Mouse (Mus musculus): ENCODE data around the gene Arl5b.

GRCm38 (mm10) chr2:15111808-15112440, 62.7 kb downstream of the Arl5b start:
- TF ChIP-seq POLR2A (IDR thresholded peaks at IDR 0.05; ENCODE audit: low read depth, low read length) (no peak), CTCF (IDR thresholded peaks at IDR 0.05; ENCODE audit: borderline replicate concordance, insufficient read depth, low read length) (no peak)
